Mouse (Mus musculus) heart, adult 11 months (tissue): Measurements from ENCODE around the gene Ano8.

Source experiments
- DNase-seq: peaks from one replicate; pipeline ENCODE4 v3.0.0; 2022

The Ano8 gene

GRCm38 (mm10) chr8:71470146-71470912 lies 15.4 kb downstream of the Ano8 start:
- peak; percentile 94 for DNase-seq

- DNase-seq, result peak; percentile 98
These were observed 16.4 kb downstream of the Ano8 start for GRCm38 (mm10) chr8:71469411-71469810.

- DNase-seq, result peak; percentile 100
These were observed 16.8 kb downstream of the Ano8 start, which contains the start of gene Dda1 for GRCm38 (mm10) chr8:71468916-71469315. TSS of gene Dda1 (plus strand) at chr8:71469199.

- peak; percentile 91 for DNase-seq
These were observed 17.8 kb downstream of the Ano8 start for GRCm38 (mm10) chr8:71468001-71468400.

GRCm38 (mm10) chr8:71467201-71467600 lies 18.6 kb downstream of the Ano8 start:
- DNase-seq, result peak; percentile 88

GRCm38 (mm10) chr8:71466198-71466597 lies 19.6 kb downstream of the Ano8 start:
- peak; percentile 86 for DNase-seq

- DNase-seq, result peak; percentile 91
These were observed 20.0 kb downstream of the Ano8 start for GRCm38 (mm10) chr8:71465733-71466132.

GRCm38 (mm10) chr8:71464513-71465500 lies 21.0 kb downstream of the Ano8 start, which contains the start of gene Mrpl34:
TSS of gene Mrpl34 (plus strand) at chr8:71464959.
- DNase-seq, result peak; percentile 100

GRCm38 (mm10) chr8:71463188-71464033 lies 22.4 kb downstream of the Ano8 start, which contains the start of gene Abhd8:
TSS of gene Abhd8 (minus strand) at chr8:71463655.
- peak; percentile 100 for DNase-seq

- peak; percentile 98 for DNase-seq
These were observed 23.0 kb downstream of the Ano8 start for GRCm38 (mm10) chr8:71462786-71463185.

GRCm38 (mm10) chr8:71462191-71462590 lies 23.6 kb downstream of the Ano8 start:
- peak; percentile 91 for DNase-seq

- peak; percentile 92 for DNase-seq
These were observed 24.5 kb downstream of the Ano8 start for GRCm38 (mm10) chr8:71461152-71461840.

- DNase-seq, result peak; percentile 83
These were observed 25.0 kb downstream of the Ano8 start for GRCm38 (mm10) chr8:71460716-71461115.

- DNase-seq, result peak; percentile 90
These were observed 28.0 kb downstream of the Ano8 start for GRCm38 (mm10) chr8:71457659-71458270.

- DNase-seq, result peak; percentile 93
These were observed 28.9 kb downstream of the Ano8 start for GRCm38 (mm10) chr8:71456906-71457305.

GRCm38 (mm10) chr8:71454668-71455067 lies 31.1 kb downstream of the Ano8 start:
- peak; percentile 56 for DNase-seq

GRCm38 (mm10) chr8:71452669-71453068 lies 33.1 kb downstream of the Ano8 start:
- DNase-seq, result peak; percentile 67

- DNase-seq, result peak; percentile 61
These were observed 34.0 kb downstream of the Ano8 start for GRCm38 (mm10) chr8:71451777-71452176.

GRCm38 (mm10) chr8:71451337-71451736 lies 34.4 kb downstream of the Ano8 start:
- no peak for DNase-seq

GRCm38 (mm10) chr8:71445096-71445495 lies 40.7 kb downstream of the Ano8 start:
- DNase-seq, result no peak

- DNase-seq, result peak; percentile 57
These were observed 44.4 kb downstream of the Ano8 start for GRCm38 (mm10) chr8:71441404-71441803.
